Mouse (Mus musculus): ENCODE data around the gene Nr6a1. TPM values are rescaled to one million over a fixed set of nuclear protein-coding genes. Genes with fewer than 3 reads are reported as not detected.

Gene Nr6a1
- total RNA-seq, 1 experiment from 2014 or later: 0.29 TPM

GRCm38 (mm10) chr2:38706661-38707060, 220.8 kb downstream of the Nr6a1 start:
- ATAC-seq (replicated peaks; ENCODE audit: insufficient number of reproducible peaks, low FRiP score, low TSS enrichment, poor library complexity, severe bottlenecking): no peak

DNA sequence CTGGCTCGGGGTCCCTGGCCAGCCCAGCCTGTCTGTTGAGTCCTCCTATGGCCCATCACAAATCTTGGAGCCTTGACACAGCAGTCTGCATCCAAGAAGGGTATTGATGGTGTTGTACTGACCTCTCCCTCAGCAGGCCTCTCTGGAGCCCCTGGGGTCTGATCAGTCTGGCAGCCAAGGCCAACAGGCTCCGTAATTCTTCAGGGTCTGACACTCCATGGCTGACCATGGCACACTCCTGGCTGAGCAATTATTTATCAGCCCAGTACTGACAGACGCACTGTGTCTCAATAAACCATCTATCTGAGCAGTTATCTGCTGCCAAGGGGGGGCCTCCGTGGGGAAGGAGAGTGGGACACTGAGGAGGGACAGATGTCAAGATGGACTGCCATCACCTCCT, 222.5 kb downstream of the Nr6a1 start:
- ATAC-seq (replicated peaks; ENCODE audit: insufficient number of reproducible peaks, low FRiP score, low TSS enrichment, poor library complexity, severe bottlenecking): no peak

DNA sequence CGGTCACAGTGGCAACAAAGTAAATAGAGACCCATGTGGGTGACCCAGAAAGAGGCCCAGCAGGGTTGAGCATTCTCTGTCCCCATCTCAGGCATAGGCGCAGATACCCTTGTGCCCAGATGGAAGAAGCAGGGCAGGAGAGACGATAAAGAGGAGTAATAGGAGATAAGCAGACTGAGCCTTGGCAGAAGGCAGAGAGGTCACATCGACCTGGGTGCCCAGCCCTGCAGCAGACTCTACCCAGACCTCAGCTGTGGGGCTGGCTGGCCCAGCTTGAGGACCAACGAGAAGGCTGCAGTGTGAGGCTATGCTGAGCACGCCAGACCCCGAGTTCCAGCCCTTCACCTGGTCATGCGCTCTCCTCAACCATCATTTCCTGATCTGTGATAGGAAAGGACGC, 223.2 kb downstream of the Nr6a1 start:
- ATAC-seq (replicated peaks; ENCODE audit: insufficient number of reproducible peaks, low FRiP score, low TSS enrichment, poor library complexity, severe bottlenecking): no peak

DNA sequence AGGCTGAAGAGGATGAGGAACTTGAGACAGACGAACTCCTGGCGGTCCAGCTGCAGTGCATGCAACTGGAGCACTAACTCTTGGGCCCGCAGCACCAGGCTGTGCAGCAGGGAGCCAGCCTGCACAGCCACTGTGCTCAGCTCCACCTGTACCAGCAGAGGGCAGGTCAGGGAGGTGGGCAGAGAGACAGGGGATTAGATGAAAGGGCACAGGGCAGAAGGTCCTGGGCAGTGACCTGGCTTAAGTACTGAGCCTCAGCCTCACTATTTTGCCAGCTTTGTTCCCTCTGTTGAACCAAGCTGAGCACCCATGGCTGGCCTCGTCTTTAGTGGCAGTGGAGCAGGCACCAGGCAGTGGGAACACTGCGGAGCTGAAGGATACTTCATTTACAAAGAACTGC, 227.3 kb downstream of the Nr6a1 start:
- ATAC-seq (replicated peaks; ENCODE audit: insufficient number of reproducible peaks, low FRiP score, low TSS enrichment, poor library complexity, severe bottlenecking): no peak

- ATAC-seq (replicated peaks; ENCODE audit: insufficient number of reproducible peaks, low FRiP score, low TSS enrichment, poor library complexity, severe bottlenecking): no peak
Measured at GRCm38 (mm10) chr2:38698623-38699022, 228.9 kb downstream of the Nr6a1 start.

DNA sequence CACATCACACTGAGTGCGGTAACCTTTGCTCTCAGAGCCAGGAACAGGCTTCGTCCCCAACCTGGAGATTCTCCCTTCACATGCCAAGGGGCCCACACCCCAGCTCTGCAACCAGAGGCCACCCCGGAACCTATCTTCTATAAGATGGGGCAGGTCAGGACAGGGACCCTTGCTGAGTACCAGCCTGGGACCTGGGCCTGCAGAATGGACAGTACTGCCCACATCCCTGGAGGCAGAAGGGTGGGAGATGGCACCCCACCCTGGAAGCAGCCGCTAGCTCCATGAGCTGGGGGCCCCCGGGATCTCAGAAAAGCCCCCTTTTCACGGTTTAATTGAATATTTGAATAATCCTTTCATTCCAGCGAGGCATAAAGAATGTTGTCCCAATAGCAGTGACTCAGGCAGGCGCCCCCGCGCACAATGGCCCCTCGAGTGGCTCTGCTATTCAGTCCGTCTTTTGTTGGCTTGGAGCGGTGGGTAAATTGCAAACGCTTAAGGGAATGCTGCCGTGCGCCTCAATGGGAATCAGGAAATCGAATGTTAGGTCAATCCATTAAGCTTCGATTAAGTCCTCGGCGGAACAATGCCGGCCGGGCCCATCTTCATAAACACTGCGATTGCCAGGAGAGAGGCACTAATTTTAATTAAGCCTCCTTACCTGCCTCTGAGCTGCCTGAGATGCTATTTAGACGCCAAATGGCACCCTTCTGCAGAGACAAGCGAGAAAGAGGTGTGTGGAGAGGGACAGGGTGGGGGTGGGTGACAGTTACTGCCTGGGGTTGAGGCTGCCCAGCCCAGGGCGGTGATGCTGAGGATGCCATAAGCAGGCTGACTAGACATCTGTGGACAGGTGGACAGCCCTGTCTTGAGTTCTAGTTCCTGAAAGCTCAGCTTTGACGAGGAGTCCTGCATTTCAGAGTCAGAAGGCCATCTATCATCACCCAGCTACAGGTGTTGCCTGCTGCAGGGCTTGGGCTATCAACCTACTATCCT, 230.1 kb downstream of the Nr6a1 start:
- ATAC-seq (replicated peaks; ENCODE audit: insufficient number of reproducible peaks, low FRiP score, low TSS enrichment, poor library complexity, severe bottlenecking): no peak

- ATAC-seq (replicated peaks; ENCODE audit: insufficient number of reproducible peaks, low FRiP score, low TSS enrichment, poor library complexity, severe bottlenecking): no peak
Measured at GRCm38 (mm10) chr2:38695770-38696169, 231.7 kb downstream of the Nr6a1 start.

DNA sequence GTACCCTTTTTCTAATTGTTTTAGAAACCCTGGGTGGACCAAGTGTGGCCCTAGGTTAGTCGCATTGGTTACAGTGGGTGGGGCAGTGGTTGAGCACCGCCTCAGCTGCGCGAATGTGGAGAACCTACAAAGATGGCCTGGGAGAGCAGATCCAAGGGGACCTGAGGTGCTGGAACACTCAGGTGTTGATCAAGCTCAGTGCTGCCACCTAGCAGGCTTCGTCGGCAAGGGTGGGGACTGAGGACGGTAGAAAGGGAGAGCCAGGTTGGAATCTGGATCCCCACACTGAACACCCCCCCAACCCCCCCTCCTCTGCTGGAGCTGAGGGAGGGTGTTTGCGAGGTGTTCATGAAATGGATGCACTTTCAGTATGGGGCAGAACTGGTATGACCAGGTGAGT, 235.9 kb downstream of the Nr6a1 start:
- ATAC-seq (replicated peaks; ENCODE audit: insufficient number of reproducible peaks, low FRiP score, low TSS enrichment, poor library complexity, severe bottlenecking): no peak

- no peak for ATAC-seq (replicated peaks; ENCODE audit: insufficient number of reproducible peaks, low FRiP score, low TSS enrichment, poor library complexity, severe bottlenecking)
Measured at GRCm38 (mm10) chr2:38689881-38690280, 237.6 kb downstream of the Nr6a1 start.

- no peak for ATAC-seq (replicated peaks; ENCODE audit: insufficient number of reproducible peaks, low FRiP score, low TSS enrichment, poor library complexity, severe bottlenecking)
Measured at GRCm38 (mm10) chr2:38688791-38689520, 238.5 kb downstream of the Nr6a1 start.

DNA sequence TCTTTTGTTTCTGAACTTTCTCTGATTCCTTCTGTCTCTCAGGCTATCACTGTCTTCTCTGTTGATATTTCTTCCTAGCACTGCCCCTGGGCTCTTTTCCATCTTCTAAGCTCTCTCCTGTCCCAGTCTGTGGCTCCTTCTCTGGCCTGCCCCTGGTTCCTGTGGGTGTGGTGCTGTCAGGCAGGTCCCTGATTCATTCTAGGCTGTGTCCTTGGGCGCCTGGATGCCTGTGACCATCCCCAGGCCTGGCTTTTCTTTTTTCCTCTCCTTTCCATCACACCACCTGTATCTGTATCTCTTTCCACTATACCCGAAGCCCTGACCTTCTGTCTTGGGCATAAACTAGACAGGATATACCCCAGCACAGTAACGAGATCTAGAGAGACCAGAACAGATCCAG, 241.7 kb downstream of the Nr6a1 start:
- no peak for ATAC-seq (replicated peaks; ENCODE audit: insufficient number of reproducible peaks, low FRiP score, low TSS enrichment, poor library complexity, severe bottlenecking)

GRCm38 (mm10) chr2:38683083-38683482, 244.4 kb downstream of the Nr6a1 start:
- no peak for ATAC-seq (replicated peaks; ENCODE audit: insufficient number of reproducible peaks, low FRiP score, low TSS enrichment, poor library complexity, severe bottlenecking)

- ATAC-seq (replicated peaks; ENCODE audit: insufficient number of reproducible peaks, low FRiP score, low TSS enrichment, poor library complexity, severe bottlenecking): no peak
Measured at GRCm38 (mm10) chr2:38682209-38682608, 245.3 kb downstream of the Nr6a1 start.

GRCm38 (mm10) chr2:38678947-38679346, 248.5 kb downstream of the Nr6a1 start:
- ATAC-seq (replicated peaks; ENCODE audit: insufficient number of reproducible peaks, low FRiP score, low TSS enrichment, poor library complexity, severe bottlenecking): no peak

- ATAC-seq (replicated peaks; ENCODE audit: insufficient number of reproducible peaks, low FRiP score, low TSS enrichment, poor library complexity, severe bottlenecking): no peak
Measured at GRCm38 (mm10) chr2:38675366-38675969, 252.0 kb downstream of the Nr6a1 start.

Other genes with a start within 250 kb of the Nr6a1 start
- gene Nr5a1, start 213.1 kb downstream of the Nr6a1 start, total RNA-seq (2017): not detected in 3 replicates
- not detected in 3 replicates for gene Olfml2a, start 4.3 kb upstream of the Nr6a1 start, total RNA-seq (2017)
- gene Wdr38, start 69.8 kb upstream of the Nr6a1 start, total RNA-seq (2017): 0.68 to 1.2 TPM (median 0.95 TPM) in 3 replicates
- 82.4 to 119 TPM (median 91.7 TPM) in 3 replicates for gene Arpc5l, start 77.7 kb upstream of the Nr6a1 start, total RNA-seq (2017)
- 398 to 553 TPM (median 528 TPM) in 3 replicates for gene Rpl35, start 77.9 kb upstream of the Nr6a1 start, total RNA-seq (2017)
- gene Golga1, start 137.9 kb upstream of the Nr6a1 start, total RNA-seq (2017): 24.4 to 41.1 TPM (median 25.1 TPM) in 3 replicates